Mouse (Mus musculus) embryonic facial prominence, embryonic 10.5 days (tissue): Measurements from ENCODE around the gene Tbl1x. TPM values are rescaled to one million over a fixed set of nuclear protein-coding genes. Genes with fewer than 3 reads are reported as not detected.

Source experiments
- DNase-seq: peaks from one replicate; pipeline ENCODE4 v3.0.0-alpha.2; 2017; ENCODE audit warnings: low spot score
- H3K27ac ChIP-seq: fragments of 300-500 bp; sonication (generic); replicated peaks from 2 replicates; pipeline ENCODE4 v1.5.1; 2016; ENCODE audit warnings: mild to moderate bottlenecking
- H3K27me3 ChIP-seq: fragments of 300-500 bp; sonication (generic); replicated peaks from 2 replicates; pipeline ENCODE4 v1.6.1; 2016; ENCODE audit warnings: low read depth, mild to moderate bottlenecking; ENCODE audit not compliant: poor library complexity, severe bottlenecking
- H3K36me3 ChIP-seq: fragments of 300-500 bp; sonication (generic); replicated peaks from 2 replicates; pipeline ENCODE4 v1.6.1; 2016; ENCODE audit warnings: mild to moderate bottlenecking, moderate library complexity
- H3K4me1 ChIP-seq: fragments of 300-500 bp; sonication (generic); 2 replicates; pipeline ENCODE4 v1.6.1; 2016
- H3K4me3 ChIP-seq: fragments of 300-500 bp; sonication (generic); 2 replicates; pipeline ENCODE4 v1.5.1; 2016; ENCODE audit warnings: mild to moderate bottlenecking, moderate library complexity
- H3K9me3 ChIP-seq: fragments of 300-500 bp; sonication (generic); 2 replicates; pipeline ENCODE4 v1.6.1; 2016; ENCODE audit warnings: mild to moderate bottlenecking
- WGBS: fragments of 180-500 bp; shearing (Covaris S2); methylation state at CpG from one replicate; pipeline ENCODE4 v1.1.7; 2016; 5-methylcytosine and 5-hydroxymethylcytosine counted together
- polyA plus RNA-seq: library from polyadenylated mRNA; unstranded; fragments of >200 nt; fragmentation: Nextera tagmentation; extraction: Ambion mirVana; gene quantifications from 2 replicates; pipeline ENCODE4 v1.2.1, GENCODE M21; 2016

Tbl1x gene
- polyA plus RNA-seq, 1 experiment from 2014 or later = 74.9 TPM

GRCm38 (mm10) chrX:77546448-77546847 is 35.6 kb downstream of the Tbl1x start:
- H3K4me3 ChIP-seq = no peak overlapping the region
- no peaks in the 10 kb centered on the region for H3K4me1 ChIP-seq

GRCm38 (mm10) chrX:77548951-77549350 is 38.1 kb downstream of the Tbl1x start:
- H3K4me1 ChIP-seq = no peaks in the 10 kb centered on the region
- H3K27me3 ChIP-seq = no peaks in the 10 kb centered on the region
- H3K27ac ChIP-seq = no peak overlapping the region
- WGBS = 93% methylated on average over 1 of the region's 1 CpGs
- no peaks in the 10 kb centered on the region; the same call in 1 of the 2 replicates for H3K36me3 ChIP-seq
- DNase-seq = no peak
- H3K4me3 ChIP-seq = no peak overlapping the region
- H3K9me3 ChIP-seq = no peaks in the 10 kb centered on the region

More at GRCm38 (mm10) chrX:77546448-77546847, 35.6 kb downstream of the Tbl1x start:
- Histone ChIP-seq H3K27ac (no peak overlapping the region), H3K9me3 (no peaks in the 10 kb centered on the region), H3K27me3 (no peaks in the 10 kb centered on the region), H3K36me3 (no peaks in the 10 kb centered on the region)
- 89% methylated on average over 1 of the region's 1 CpGs for WGBS
- no peak for DNase-seq

- Histone ChIP-seq H3K36me3 (no peaks in the 10 kb centered on the region; the same call in 1 of the 2 replicates), H3K9me3 (no peaks in the 10 kb centered on the region), H3K4me3 (no peak overlapping the region), H3K4me1 (no peaks in the 10 kb centered on the region), H3K27me3 (no peaks in the 10 kb centered on the region), H3K27ac (no peak overlapping the region)
- no peak for DNase-seq
These were observed 39.6 kb downstream of the Tbl1x start for GRCm38 (mm10) chrX:77550388-77550787.

- DNase-seq = no peak
- Histone ChIP-seq H3K27me3 (no peaks in the 10 kb centered on the region), H3K27ac (no peak overlapping the region), H3K9me3 (no peaks in the 10 kb centered on the region), H3K4me1 (no peaks in the 10 kb centered on the region), H3K36me3 (no peaks in the 10 kb centered on the region; the same call in 1 of the 2 replicates), H3K4me3 (no peak overlapping the region)
These were observed 40.5 kb downstream of the Tbl1x start for GRCm38 (mm10) chrX:77551306-77551705.

- WGBS = 78% methylated on average over 3 of the region's 3 CpGs
- H3K4me1 ChIP-seq = no peaks in the 10 kb centered on the region
- H3K27ac ChIP-seq = no peak overlapping the region
These were observed 41.3 kb downstream of the Tbl1x start for GRCm38 (mm10) chrX:77552088-77552487.

GRCm38 (mm10) chrX:77555985-77556384 is 45.2 kb downstream of the Tbl1x start:
- no peaks in the 10 kb centered on the region for H3K27me3 ChIP-seq
- peaks cover 5% of the 10 kb centered on the region for H3K36me3 ChIP-seq
- 62% methylated on average over 1 of the region's 1 CpGs for WGBS
- H3K4me1 ChIP-seq = no peaks in the 10 kb centered on the region
- no peak overlapping the region for H3K27ac ChIP-seq
- no peak overlapping the region for H3K4me3 ChIP-seq
- H3K9me3 ChIP-seq = peaks cover 6% of the 10 kb centered on the region; the same call in 1 of the 2 replicates
- DNase-seq = no peak

More at GRCm38 (mm10) chrX:77552088-77552487, 41.3 kb downstream of the Tbl1x start:
- Histone ChIP-seq H3K9me3 (no peaks in the 10 kb centered on the region), H3K36me3 (no peaks in the 10 kb centered on the region; the same call in 1 of the 2 replicates), H3K4me3 (no peak overlapping the region), H3K27me3 (no peaks in the 10 kb centered on the region)
- DNase-seq = no peak

GRCm38 (mm10) chrX:77559199-77559881 is 48.5 kb downstream of the Tbl1x start:
- DNase-seq = no peak
- Histone ChIP-seq H3K4me1 (no peaks in the 10 kb centered on the region), H3K36me3 (peaks cover 8% of the 10 kb centered on the region), H3K27me3 (no peaks in the 10 kb centered on the region), H3K27ac (no peak overlapping the region), H3K4me3 (no peak overlapping the region), H3K9me3 (peaks cover 6% of the 10 kb centered on the region; the same call in 1 of the 2 replicates)

- Histone ChIP-seq H3K27me3 (no peaks in the 10 kb centered on the region), H3K4me1 (no peaks in the 10 kb centered on the region), H3K36me3 (peaks cover 8% of the 10 kb centered on the region), H3K27ac (no peak overlapping the region), H3K9me3 (peaks cover 6% of the 10 kb centered on the region; the same call in 1 of the 2 replicates), H3K4me3 (no peak overlapping the region)
- no peak for DNase-seq
- 93% methylated on average over 2 of the region's 2 CpGs for WGBS
These were observed 52.8 kb downstream of the Tbl1x start for GRCm38 (mm10) chrX:77563616-77564015.

- WGBS = 98% methylated on average over 1 of the region's 1 CpGs
- Histone ChIP-seq H3K36me3 (no peaks in the 10 kb centered on the region; the same call in 1 of the 2 replicates), H3K27me3 (no peaks in the 10 kb centered on the region), H3K4me3 (no peak overlapping the region), H3K27ac (no peak overlapping the region), H3K4me1 (no peaks in the 10 kb centered on the region), H3K9me3 (no peaks in the 10 kb centered on the region)
- DNase-seq = no peak
These were observed 55.9 kb downstream of the Tbl1x start for GRCm38 (mm10) chrX:77566739-77567138.

- H3K4me3 ChIP-seq = no peak overlapping the region
- H3K27ac ChIP-seq = no peak overlapping the region
- H3K36me3 ChIP-seq = no peaks in the 10 kb centered on the region; the same call in 1 of the 2 replicates
- H3K27me3 ChIP-seq = no peaks in the 10 kb centered on the region
- no peaks in the 10 kb centered on the region for H3K9me3 ChIP-seq
- no peak for DNase-seq
- 20% methylated on average over 2 of the region's 2 CpGs for whole genome bisulfite sequencing
- no peaks in the 10 kb centered on the region for H3K4me1 ChIP-seq
These were observed 57.2 kb downstream of the Tbl1x start for GRCm38 (mm10) chrX:77568013-77568412.

GRCm38 (mm10) chrX:77573743-77574142 is 62.9 kb downstream of the Tbl1x start:
- WGBS = 91% methylated on average over 1 of the region's 1 CpGs
- no peaks in the 10 kb centered on the region for H3K4me1 ChIP-seq
- H3K9me3 ChIP-seq = no peaks in the 10 kb centered on the region
- no peaks in the 10 kb centered on the region for H3K36me3 ChIP-seq
- no peak overlapping the region for H3K4me3 ChIP-seq
- H3K27ac ChIP-seq = no peak overlapping the region
- H3K27me3 ChIP-seq = no peaks in the 10 kb centered on the region
- no peak for DNase-seq

GRCm38 (mm10) chrX:77577108-77577507 is 66.3 kb downstream of the Tbl1x start:
- Histone ChIP-seq H3K27ac (no peak overlapping the region), H3K4me1 (no peaks in the 10 kb centered on the region), H3K27me3 (no peaks in the 10 kb centered on the region), H3K36me3 (no peaks in the 10 kb centered on the region), H3K4me3 (no peak overlapping the region), H3K9me3 (no peaks in the 10 kb centered on the region)
- 77% methylated on average over 3 of the region's 3 CpGs for WGBS
- no peak for DNase-seq

GRCm38 (mm10) chrX:77578172-77578571 is 67.4 kb downstream of the Tbl1x start:
- WGBS = 59% methylated on average over 1 of the region's 1 CpGs
- no peaks in the 10 kb centered on the region for H3K36me3 ChIP-seq
- H3K27ac ChIP-seq = no peak overlapping the region
- H3K4me3 ChIP-seq = no peak overlapping the region
- no peaks in the 10 kb centered on the region for H3K4me1 ChIP-seq
- DNase-seq = no peak
- H3K9me3 ChIP-seq = no peaks in the 10 kb centered on the region
- no peaks in the 10 kb centered on the region for H3K27me3 ChIP-seq
